Mouse (Mus musculus): ENCODE measurements around the gene Pla2g4b. TPM values are rescaled to one million over a fixed set of nuclear protein-coding genes. Genes with fewer than 3 reads are reported as not detected.

Pla2g4b gene
- polyA plus RNA-seq, 1 experiment from 2014 or later, result 1.8 TPM

- Histone ChIP-seq H3K36me3 (replicated peaks) (peaks cover 23% of the 10 kb centered on the region; the same call in 1 of the 2 replicates), H3K4me3 (no peak overlapping the region), H3K9me3 (no peaks in the 10 kb centered on the region), H3K27me3 (replicated peaks; ENCODE audit: low read depth, poor library complexity, severe bottlenecking) (no peaks in the 10 kb centered on the region), H3K27ac (replicated peaks) (peak overlapping the region; percentile 57), H3K4me1 (peaks cover 30% of the 10 kb centered on the region)
- 71% methylated on average over 3 of the region's 3 CpGs for WGBS
- no peak for DNase-seq (ENCODE audit: low spot score)
These were observed 32.2 kb upstream of the Pla2g4b start for GRCm38 (mm10) chr2:120000882-120001584.

GRCm38 (mm10) chr2:120001956-120002355 is 31.3 kb upstream of the Pla2g4b start:
- H3K27ac ChIP-seq (replicated peaks), result no peak overlapping the region
- DNase-seq (ENCODE audit: low spot score), result no peak
- WGBS, result 70% methylated on average over 4 of the region's 4 CpGs
- no peaks in the 10 kb centered on the region for H3K27me3 ChIP-seq (replicated peaks; ENCODE audit: low read depth, poor library complexity, severe bottlenecking)
- H3K9me3 ChIP-seq, result no peaks in the 10 kb centered on the region
- H3K4me1 ChIP-seq, result peaks cover 21% of the 10 kb centered on the region
- no peak overlapping the region for H3K4me3 ChIP-seq
- peaks cover 19% of the 10 kb centered on the region; the same call in 1 of the 2 replicates for H3K36me3 ChIP-seq (replicated peaks)

- no peak overlapping the region for H3K27ac ChIP-seq (replicated peaks)
- no peak for DNase-seq (ENCODE audit: low spot score)
- H3K4me1 ChIP-seq, result peaks cover 16% of the 10 kb centered on the region
- H3K36me3 ChIP-seq (replicated peaks), result peaks cover 19% of the 10 kb centered on the region; the same call in 1 of the 2 replicates
- WGBS, result 80% methylated on average over 2 of the region's 2 CpGs
- no peak overlapping the region for H3K4me3 ChIP-seq
- no peaks in the 10 kb centered on the region for H3K9me3 ChIP-seq
- no peaks in the 10 kb centered on the region for H3K27me3 ChIP-seq (replicated peaks; ENCODE audit: low read depth, poor library complexity, severe bottlenecking)
These were observed 29.2 kb upstream of the Pla2g4b start for GRCm38 (mm10) chr2:120003970-120004369.

GRCm38 (mm10) chr2:120006696-120007095 is 26.5 kb upstream of the Pla2g4b start:
- H3K36me3 ChIP-seq (replicated peaks), result peaks cover 10% of the 10 kb centered on the region; the same call in 1 of the 2 replicates
- DNase-seq (ENCODE audit: low spot score), result no peak
- H3K9me3 ChIP-seq, result no peaks in the 10 kb centered on the region
- H3K27me3 ChIP-seq (replicated peaks; ENCODE audit: low read depth, poor library complexity, severe bottlenecking), result no peaks in the 10 kb centered on the region
- no peak overlapping the region for H3K4me3 ChIP-seq
- no peak overlapping the region for H3K27ac ChIP-seq (replicated peaks)
- WGBS, result 94% methylated on average over 7 of the region's 7 CpGs
- peaks cover 4% of the 10 kb centered on the region for H3K4me1 ChIP-seq

GRCm38 (mm10) chr2:120007680-120008210 is 25.5 kb upstream of the Pla2g4b start:
- Histone ChIP-seq H3K36me3 (replicated peaks) (peaks cover 10% of the 10 kb centered on the region), H3K4me1 (peaks cover 3% of the 10 kb centered on the region; the same call in 1 of the 2 replicates), H3K4me3 (no peak overlapping the region), H3K27me3 (replicated peaks; ENCODE audit: low read depth, poor library complexity, severe bottlenecking) (no peaks in the 10 kb centered on the region), H3K9me3 (no peaks in the 10 kb centered on the region), H3K27ac (replicated peaks) (no peak overlapping the region)
- DNase-seq (ENCODE audit: low spot score), result no peak
- WGBS, result 76% methylated on average over 4 of the region's 4 CpGs

GRCm38 (mm10) chr2:120008672-120009071 is 24.5 kb upstream of the Pla2g4b start:
- no peaks in the 10 kb centered on the region for H3K9me3 ChIP-seq
- no peak overlapping the region for H3K4me3 ChIP-seq
- peaks cover 3% of the 10 kb centered on the region; the same call in 1 of the 2 replicates for H3K4me1 ChIP-seq
- H3K27ac ChIP-seq (replicated peaks), result no peak overlapping the region
- H3K36me3 ChIP-seq (replicated peaks), result peaks cover 18% of the 10 kb centered on the region
- DNase-seq (ENCODE audit: low spot score), result no peak
- no peaks in the 10 kb centered on the region for H3K27me3 ChIP-seq (replicated peaks; ENCODE audit: low read depth, poor library complexity, severe bottlenecking)
- 49% methylated on average over 4 of the region's 4 CpGs for WGBS

- WGBS, result 80% methylated on average over 8 of the region's 8 CpGs
- H3K4me1 ChIP-seq, result peaks cover 3% of the 10 kb centered on the region; the same call in 1 of the 2 replicates
These were observed 21.6 kb upstream of the Pla2g4b start for GRCm38 (mm10) chr2:120011462-120012200.

GRCm38 (mm10) chr2:120012924-120013323 is 20.3 kb upstream of the Pla2g4b start:
- H3K4me1 ChIP-seq, result no peaks in the 10 kb centered on the region; the same call in 1 of the 2 replicates
- no peak overlapping the region for H3K27ac ChIP-seq (replicated peaks)
- H3K27me3 ChIP-seq (replicated peaks; ENCODE audit: low read depth, poor library complexity, severe bottlenecking), result no peaks in the 10 kb centered on the region
- H3K4me3 ChIP-seq, result no peak overlapping the region
- no peaks in the 10 kb centered on the region for H3K9me3 ChIP-seq
- peaks cover 42% of the 10 kb centered on the region for H3K36me3 ChIP-seq (replicated peaks)
- DNase-seq (ENCODE audit: low spot score), result no peak
- 90% methylated on average over 13 of the region's 13 CpGs for WGBS

More at GRCm38 (mm10) chr2:120011462-120012200, 21.6 kb upstream of the Pla2g4b start:
- DNase-seq (ENCODE audit: low spot score), result peak; percentile 61
- Histone ChIP-seq H3K27me3 (replicated peaks; ENCODE audit: low read depth, poor library complexity, severe bottlenecking) (no peaks in the 10 kb centered on the region), H3K27ac (replicated peaks) (no peak overlapping the region), H3K9me3 (no peaks in the 10 kb centered on the region), H3K4me3 (no peak overlapping the region), H3K36me3 (replicated peaks) (peaks cover 29% of the 10 kb centered on the region)

- 95% methylated on average over 2 of the region's 2 CpGs for whole genome bisulfite sequencing
These were observed 19.3 kb upstream of the Pla2g4b start for GRCm38 (mm10) chr2:120013831-120014486.

GRCm38 (mm10) chr2:120015882-120016281 is 17.3 kb upstream of the Pla2g4b start:
- no peak for DNase-seq (ENCODE audit: low spot score)
- Histone ChIP-seq H3K9me3 (no peaks in the 10 kb centered on the region), H3K27me3 (replicated peaks; ENCODE audit: low read depth, poor library complexity, severe bottlenecking) (no peaks in the 10 kb centered on the region), H3K4me3 (no peak overlapping the region), H3K36me3 (replicated peaks) (peaks cover 72% of the 10 kb centered on the region), H3K27ac (replicated peaks) (no peak overlapping the region), H3K4me1 (no peaks in the 10 kb centered on the region)
- WGBS, result 92% methylated on average over 4 of the region's 4 CpGs

More at GRCm38 (mm10) chr2:120013831-120014486, 19.3 kb upstream of the Pla2g4b start:
- no peak for DNase-seq (ENCODE audit: low spot score)
- Histone ChIP-seq H3K27me3 (replicated peaks; ENCODE audit: low read depth, poor library complexity, severe bottlenecking) (no peaks in the 10 kb centered on the region), H3K27ac (replicated peaks) (no peak overlapping the region), H3K4me3 (no peak overlapping the region), H3K9me3 (no peaks in the 10 kb centered on the region), H3K36me3 (replicated peaks) (peaks cover 53% of the 10 kb centered on the region), H3K4me1 (no peaks in the 10 kb centered on the region)

GRCm38 (mm10) chr2:120017599-120017998 is 15.6 kb upstream of the Pla2g4b start:
- peaks cover 87% of the 10 kb centered on the region for H3K36me3 ChIP-seq (replicated peaks)
- 92% methylated on average over 12 of the region's 12 CpGs for WGBS

GRCm38 (mm10) chr2:120024337-120024736 is 8.9 kb upstream of the Pla2g4b start:
- no peak overlapping the region for H3K4me3 ChIP-seq
- WGBS, result 91% methylated on average over 5 of the region's 5 CpGs
- peaks cover 74% of the 10 kb centered on the region for H3K36me3 ChIP-seq (replicated peaks)
- no peaks in the 10 kb centered on the region for H3K9me3 ChIP-seq
- H3K27me3 ChIP-seq (replicated peaks; ENCODE audit: low read depth, poor library complexity, severe bottlenecking), result no peaks in the 10 kb centered on the region
- peaks cover 18% of the 10 kb centered on the region for H3K4me1 ChIP-seq
- H3K27ac ChIP-seq (replicated peaks), result no peak overlapping the region
- DNase-seq (ENCODE audit: low spot score), result no peak

More at GRCm38 (mm10) chr2:120017599-120017998, 15.6 kb upstream of the Pla2g4b start:
- DNase-seq (ENCODE audit: low spot score), result no peak
- H3K27me3 ChIP-seq (replicated peaks; ENCODE audit: low read depth, poor library complexity, severe bottlenecking), result no peaks in the 10 kb centered on the region
- no peaks in the 10 kb centered on the region for H3K9me3 ChIP-seq
- no peaks in the 10 kb centered on the region for H3K4me1 ChIP-seq
- no peak overlapping the region for H3K27ac ChIP-seq (replicated peaks)
- no peak overlapping the region for H3K4me3 ChIP-seq
